Mouse (Mus musculus) neural tube, embryonic 11.5 days (tissue): ENCODE measurements around the gene Psmb11. TPM values are rescaled to one million over a fixed set of nuclear protein-coding genes. Genes with fewer than 3 reads are reported as not detected.

Experiments
- ATAC-seq: fragments of 200-750 bp; cut with Nextera tagmentation; 2 replicates; pipeline ENCODE4 v1.8.0; 2017; ENCODE audit warnings: moderate number of reproducible peaks, mild to moderate bottlenecking, moderate TSS enrichment, moderate library complexity; ENCODE audit not compliant: insufficient read depth, low FRiP score, low TSS enrichment
- DNase-seq: peaks from one replicate; pipeline ENCODE4 v3.0.0-alpha.2; 2015; ENCODE audit warnings: low spot score
- H3K27ac ChIP-seq: fragments of 300-500 bp; sonication (generic); 2 replicates; pipeline ENCODE4 v1.5.1; 2014; ENCODE audit warnings: low read depth, mild to moderate bottlenecking, low read length
- H3K27me3 ChIP-seq: fragments of 300-500 bp; sonication (generic); 2 replicates; pipeline ENCODE4 v1.6.1; 2014; ENCODE audit warnings: mild to moderate bottlenecking, low read length, mixed read lengths; ENCODE audit not compliant: control insufficient read depth, insufficient read depth
- H3K36me3 ChIP-seq: fragments of 300-500 bp; sonication (generic); 2 replicates; pipeline ENCODE4 v1.6.1; 2014; ENCODE audit warnings: mild to moderate bottlenecking, low read length, moderate library complexity, mixed read lengths; ENCODE audit not compliant: control insufficient read depth, insufficient read depth
- H3K4me1 ChIP-seq: fragments of 300-500 bp; sonication (generic); 2 replicates; pipeline ENCODE4 v1.6.1; 2014; ENCODE audit warnings: low read length, mixed read lengths; ENCODE audit not compliant: control insufficient read depth, insufficient read depth
- H3K4me2 ChIP-seq: fragments of 300-500 bp; sonication (generic); 2 replicates; pipeline ENCODE4 v1.6.1; 2014; ENCODE audit warnings: low read depth, mild to moderate bottlenecking, moderate library complexity
- H3K4me3 ChIP-seq: fragments of 300-500 bp; sonication (generic); 2 replicates; pipeline ENCODE4 v1.5.1; 2014; ENCODE audit warnings: low read depth, low read length
- H3K9ac ChIP-seq: fragments of 300-500 bp; sonication (generic); 2 replicates; pipeline ENCODE4 v1.6.1; 2014; ENCODE audit warnings: mild to moderate bottlenecking, low read length
- H3K9me3 ChIP-seq: fragments of 300-500 bp; sonication (generic); 2 replicates; pipeline ENCODE4 v1.6.1; 2016; ENCODE audit warnings: low read length; ENCODE audit not compliant: control insufficient read depth
- WGBS: fragments of 180-500 bp; shearing (Covaris S2); extraction: QIAGEN DNeasy Blood & Tissue Kit; methylation state at CpG from one replicate; pipeline ENCODE4 v1.1.7; 2014; 5-methylcytosine and 5-hydroxymethylcytosine counted together
- polyA plus RNA-seq: library from polyadenylated mRNA; unstranded; fragments of >200 nt; fragmentation: Nextera tagmentation; extraction: Ambion mirVana; gene quantifications from 2 replicates; pipeline ENCODE4 v1.2.1, GENCODE M21; 2014

The Psmb11 gene
- polyA plus RNA-seq, 1 experiment from 2014 or later: 0.08 TPM

DNA sequence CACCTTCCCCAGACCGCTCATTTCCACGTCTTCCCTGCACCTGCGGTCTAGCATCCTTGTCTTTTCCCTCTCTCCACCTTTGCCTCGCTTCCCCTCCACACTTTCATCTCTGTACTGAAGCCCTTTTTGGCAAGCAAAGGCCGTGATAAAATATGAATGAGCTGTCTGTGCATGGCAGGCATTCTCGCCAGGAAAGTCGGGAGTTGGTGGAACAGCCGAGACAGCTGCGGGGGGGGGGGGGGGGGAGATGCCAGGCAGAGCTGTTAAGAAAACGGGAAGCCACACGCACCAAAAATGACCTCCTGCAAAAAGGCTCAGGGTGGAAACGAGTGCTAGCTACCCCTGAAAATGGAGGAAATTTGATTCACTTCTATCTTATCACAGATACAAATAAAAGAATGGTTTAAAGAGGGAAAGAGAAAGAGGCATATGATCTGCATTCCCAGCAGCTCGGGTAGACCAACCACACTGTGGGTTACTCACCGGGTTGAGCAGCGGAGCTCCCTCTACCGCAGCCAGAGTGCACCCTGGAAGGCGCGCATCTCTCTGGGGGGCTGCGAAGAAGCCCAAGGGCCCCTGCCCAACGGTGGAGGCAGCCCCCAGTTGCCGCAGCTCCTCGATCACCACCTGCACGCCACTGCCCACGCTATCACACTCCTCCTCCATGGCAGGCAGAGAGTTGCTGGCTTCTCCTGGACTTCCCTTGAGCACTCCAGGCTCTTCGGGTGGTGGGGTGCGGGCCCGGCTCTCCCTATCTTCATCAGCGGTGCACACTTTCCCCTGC, 26.4 kb upstream of the Psmb11 start:
- Histone ChIP-seq H3K4me3 (no peak overlapping the region), H3K27me3 (no peaks in the 10 kb centered on the region), H3K4me1 (no peaks in the 10 kb centered on the region), H3K36me3 (no peaks in the 10 kb centered on the region), H3K9ac (no peak overlapping the region), H3K4me2 (no peak overlapping the region), H3K9me3 (no peaks in the 10 kb centered on the region), H3K27ac (no peak overlapping the region)
- no peak for ATAC-seq
- 72% methylated on average over 28 of the region's 28 CpGs for WGBS
- DNase-seq: no peak

GRCm38 (mm10) chr14:54597084-54597483, 24.1 kb upstream of the Psmb11 start:
- ATAC-seq: no peak
- no peak for DNase-seq
- no peak overlapping the region for H3K9ac ChIP-seq
- no peaks in the 10 kb centered on the region for H3K4me1 ChIP-seq
- no peaks in the 10 kb centered on the region for H3K36me3 ChIP-seq
- no peaks in the 10 kb centered on the region for H3K27me3 ChIP-seq
- H3K9me3 ChIP-seq: no peaks in the 10 kb centered on the region
- 79% methylated on average over 7 of the region's 7 CpGs for WGBS
- no peak overlapping the region for H3K4me3 ChIP-seq
- no peak overlapping the region for H3K27ac ChIP-seq
- no peak overlapping the region for H3K4me2 ChIP-seq

GRCm38 (mm10) chr14:54601601-54602000, 19.6 kb upstream of the Psmb11 start:
- Histone ChIP-seq H3K27ac (no peak overlapping the region), H3K9ac (no peak overlapping the region), H3K4me3 (no peak overlapping the region), H3K27me3 (no peaks in the 10 kb centered on the region), H3K4me2 (no peak overlapping the region), H3K36me3 (no peaks in the 10 kb centered on the region), H3K4me1 (peaks cover 9% of the 10 kb centered on the region), H3K9me3 (no peaks in the 10 kb centered on the region)
- ATAC-seq (no peak), DNase-seq (no peak)
- 79% methylated on average over 2 of the region's 2 CpGs for WGBS

DNA sequence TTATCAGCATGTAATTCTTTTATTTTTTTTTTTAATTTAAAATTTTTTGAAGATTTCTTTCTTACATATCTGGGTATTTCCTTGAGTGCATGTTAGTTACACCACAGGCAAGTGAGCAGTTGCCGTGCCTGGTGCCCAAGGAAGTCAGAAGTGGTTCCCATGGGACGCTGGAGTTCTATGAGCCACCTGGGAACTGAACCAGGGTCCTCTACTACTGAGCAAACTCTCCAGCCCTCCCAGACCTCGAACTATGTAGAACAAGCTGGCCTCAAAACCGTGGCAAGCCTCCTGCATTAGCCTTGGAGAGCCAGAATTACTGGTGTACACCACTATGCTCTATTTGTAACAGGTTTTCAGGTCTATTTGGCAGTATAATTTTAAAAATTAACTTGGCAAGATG, 18.6 kb upstream of the Psmb11 start:
- Histone ChIP-seq H3K36me3 (no peaks in the 10 kb centered on the region), H3K4me2 (peak overlapping the region; percentile 50), H3K4me1 (peaks cover 9% of the 10 kb centered on the region), H3K9me3 (no peaks in the 10 kb centered on the region), H3K9ac (peak overlapping the region; percentile 90; the same call in 1 of the 2 replicates), H3K27me3 (no peaks in the 10 kb centered on the region), H3K27ac (peak overlapping the region; percentile 82), H3K4me3 (peak overlapping the region; percentile 62; the same call in 1 of the 2 replicates)
- DNase-seq (no peak), ATAC-seq (no peak)
- 51% methylated on average over 4 of the region's 4 CpGs for WGBS

DNA sequence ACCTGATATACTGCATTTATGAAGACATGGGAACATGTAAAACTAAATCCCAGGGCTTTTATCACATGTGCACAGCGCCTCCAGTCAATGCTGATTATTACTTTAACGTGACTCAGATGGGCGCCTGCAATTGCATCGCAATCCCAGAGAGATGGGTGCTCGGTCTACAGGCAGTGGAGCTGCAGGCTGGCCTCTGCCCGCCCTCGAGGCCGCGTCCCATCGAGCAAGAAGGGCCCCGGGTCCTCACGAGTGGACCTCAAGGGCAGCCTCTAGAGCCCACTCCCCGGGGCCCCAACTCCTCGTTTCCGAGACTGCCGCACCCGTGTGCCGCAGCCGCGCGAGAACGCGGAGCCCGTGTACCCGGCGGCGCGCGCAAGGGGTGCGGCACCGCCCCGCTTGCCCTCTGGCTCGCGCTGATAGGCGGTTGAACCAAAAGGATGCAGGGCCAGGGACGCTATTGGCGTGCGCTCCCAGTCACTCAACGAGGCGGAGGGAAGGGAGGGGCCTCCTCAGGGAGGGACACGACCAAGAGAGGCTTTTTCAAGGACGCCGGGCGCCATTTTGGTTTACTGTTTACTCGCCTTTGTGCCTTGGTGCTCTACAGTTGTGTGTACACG, 18.1 kb upstream of the Psmb11 start:
- H3K4me1 ChIP-seq: peaks cover 9% of the 10 kb centered on the region
- no peaks in the 10 kb centered on the region for H3K36me3 ChIP-seq
- WGBS: under 1% methylated on average over 46 of the region's 46 CpGs
- peak overlapping the region; percentile 82 for H3K27ac ChIP-seq
- DNase-seq (peak; percentile 97), ATAC-seq (peak; percentile 99)
- peak overlapping the region; percentile 50 for H3K4me2 ChIP-seq
- no peaks in the 10 kb centered on the region for H3K27me3 ChIP-seq
- peak overlapping the region; percentile 62 for H3K4me3 ChIP-seq
- H3K9ac ChIP-seq: peak overlapping the region; percentile 90
- H3K9me3 ChIP-seq: no peaks in the 10 kb centered on the region

- peak overlapping the region; percentile 1; the same call in 1 of the 2 replicates for H3K9ac ChIP-seq
- no peaks in the 10 kb centered on the region for H3K36me3 ChIP-seq
- no peak for ATAC-seq
- H3K4me1 ChIP-seq: peaks cover 9% of the 10 kb centered on the region
- no peaks in the 10 kb centered on the region for H3K27me3 ChIP-seq
- peak overlapping the region; percentile 62 for H3K4me3 ChIP-seq
- WGBS: 87% methylated on average over 8 of the region's 8 CpGs
- no peak for DNase-seq
- peak overlapping the region; percentile 50 for H3K4me2 ChIP-seq
- peak overlapping the region; percentile 82; the same call in 1 of the 2 replicates for H3K27ac ChIP-seq
- H3K9me3 ChIP-seq: no peaks in the 10 kb centered on the region
These were observed 17.5 kb upstream of the Psmb11 start for GRCm38 (mm10) chr14:54603686-54604085.

- Histone ChIP-seq H3K4me2 (peak within 1 kb of the TSS; percentile 55), H3K27me3 (no peaks in the 10 kb centered on the region), H3K36me3 (no peaks in the 10 kb centered on the region), H3K9me3 (no peaks in the 10 kb centered on the region), H3K9ac (peak within 1 kb of the TSS; percentile 52), H3K4me3 (peak within 1 kb of the TSS; percentile 39), H3K27ac (peak within 1 kb of the TSS; percentile 35; the same call in 1 of the 2 replicates), H3K4me1 (peaks cover 9% of the 10 kb centered on the region)
- DNase-seq (peak; percentile 83), ATAC-seq (peak; percentile 36; the same call in 1 of the 2 replicates)
- under 1% methylated on average over 39 of the region's 39 CpGs for WGBS
These were observed 15.4 kb upstream of the Psmb11 start, which contains the start of gene 4931414P19Rik for GRCm38 (mm10) chr14:54605752-54606321. 4931414P19Rik (minus strand) TSS chr14:54605993.

DNA sequence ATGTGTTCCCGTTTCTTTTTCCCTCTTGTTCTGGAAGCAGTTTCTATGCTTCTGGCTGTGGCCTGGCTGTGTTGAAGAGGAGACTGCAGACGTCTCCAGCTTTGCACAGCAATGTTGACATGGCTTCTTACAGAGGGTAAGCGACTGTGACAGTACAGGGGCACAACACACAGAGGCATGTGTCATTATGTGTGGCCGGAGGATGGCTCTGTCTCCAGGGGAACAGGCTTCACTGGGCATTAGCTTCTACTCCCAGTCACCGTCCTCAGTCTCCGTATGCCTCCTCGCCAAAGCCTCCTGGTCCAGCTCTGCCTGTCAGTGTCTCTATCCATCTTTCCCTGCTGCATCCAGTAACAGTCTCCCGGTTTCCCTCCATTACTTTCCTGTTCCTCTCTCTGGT, 14.0 kb upstream of the Psmb11 start:
- Histone ChIP-seq H3K4me2 (no peak overlapping the region), H3K4me3 (no peak overlapping the region), H3K9me3 (no peaks in the 10 kb centered on the region), H3K9ac (no peak overlapping the region), H3K27ac (no peak overlapping the region), H3K27me3 (no peaks in the 10 kb centered on the region), H3K36me3 (peaks cover 3% of the 10 kb centered on the region), H3K4me1 (peaks cover 9% of the 10 kb centered on the region)
- no peak for DNase-seq
- ATAC-seq: no peak
- 61% methylated on average over 8 of the region's 8 CpGs for WGBS
